Mouse (Mus musculus) gastrocnemius, postnatal 36 days (tissue): ENCODE results near the gene Cdc7. TPM values are rescaled to one million over a fixed set of nuclear protein-coding genes. Genes with fewer than 3 reads are reported as not detected.
"Not testable (repeated sequence)": the region's sequence is repeated elsewhere in the genome, so short reads cannot be mapped to it uniquely, and the experiment has no call there.

Source experiments
- DNase-seq, 2 experiments: peaks; one replicate each; pipeline ENCODE4 v3.0.0; 2022
- intact Hi-C: fragments of 180-260 bp; cut with DNase I; formaldehyde crosslinking; loops from one replicate; pipeline ENCODE4 v1.15.1; 2025
- long read RNA-seq, 2 experiments: library from polyadenylated mRNA; stranded (forward); transcript quantifications; one replicate each; pipeline ENCODE4 v2.0.0; 2021
- total RNA-seq, 2 experiments: library from RNA; stranded (reverse); gene quantifications; 2 replicates each; pipeline ENCODE4 v1.2.3; 2021

Gene Cdc7
- under 1 TPM; 0.49 to 0.51 TPM for total RNA-seq
- long read RNA-seq, experiment 1, partial matches to known transcripts = 0 of 1 reads
- long read RNA-seq, experiment 1, other reads (novel, unspliced or antisense) = 0 of 1 reads
- long read RNA-seq, experiment 2 = 0 reads

GRCm38 (mm10) chr5:106963584-106964512 lies at the start of gene Cdc7:
Cdc7 (plus strand) TSS chr5:106964322.
- peak; percentile 90 to 93 for DNase-seq
- intact Hi-C loops = no loop called here

GRCm38 (mm10) chr5:106919315-106919714 lies 44.8 kb upstream of the Cdc7 start:
- intact Hi-C loops = no loop called here
- DNase-seq = no peak

GRCm38 (mm10) chr5:106925488-106926368 lies 38.4 kb upstream of the Cdc7 start, which contains the start of gene Hfm1:
Hfm1 (minus strand) TSS chr5:106926321.
- peak in 1 of 2 experiments; percentile 15 for DNase-seq
- intact Hi-C loops = no loop called here

- intact Hi-C loops = no loop called here
- DNase-seq = no peak
These were observed 37.8 kb upstream of the Cdc7 start for GRCm38 (mm10) chr5:106926369-106926686.

GRCm38 (mm10) chr5:106927996-106928395 lies 36.1 kb upstream of the Cdc7 start:
- no peak for DNase-seq

GRCm38 (mm10) chr5:106946342-106946741 lies 17.8 kb upstream of the Cdc7 start:
- DNase-seq = no peak
- intact Hi-C loops = no loop called here

More at GRCm38 (mm10) chr5:106927996-106928395, 36.1 kb upstream of the Cdc7 start:
- intact Hi-C loops = no loop called here

GRCm38 (mm10) chr5:106948683-106949082 lies 15.4 kb upstream of the Cdc7 start:
- intact Hi-C loops = no loop called here
- DNase-seq = no peak

GRCm38 (mm10) chr5:106956467-106956866 lies 7.7 kb upstream of the Cdc7 start:
- intact Hi-C loops = no loop called here
- no peak for DNase-seq

- no peak for DNase-seq
- intact Hi-C loops = no loop called here
These were observed 5.1 kb upstream of the Cdc7 start for GRCm38 (mm10) chr5:106959031-106959430.

- intact Hi-C loops = no loop called here
- DNase-seq = no peak
These were observed 3.7 kb upstream of the Cdc7 start for GRCm38 (mm10) chr5:106960451-106960850.

GRCm38 (mm10) chr5:106964513-106965014 lies 442 bp downstream of the Cdc7 start:
- no peak for DNase-seq
- intact Hi-C loops = no loop called here

- no peak for DNase-seq
- intact Hi-C loops = no loop called here
These were observed 2.3 kb downstream of the Cdc7 start for GRCm38 (mm10) chr5:106966443-106966842.

GRCm38 (mm10) chr5:106967578-106967977 lies 3.5 kb downstream of the Cdc7 start:
- intact Hi-C loops = no loop called here
- no peak for DNase-seq

GRCm38 (mm10) chr5:106973883-106974282 lies 9.8 kb downstream of the Cdc7 start:
- DNase-seq = no peak
- intact Hi-C loops = no loop called here

GRCm38 (mm10) chr5:106979156-106979555 lies 15.0 kb downstream of the Cdc7 start:
- no peak for DNase-seq
- intact Hi-C loops = no loop called here

GRCm38 (mm10) chr5:106982298-106982952 lies 18.3 kb downstream of the Cdc7 start:
- intact Hi-C loops = no loop called here
- DNase-seq = no peak

GRCm38 (mm10) chr5:106984934-106985333 lies 20.8 kb downstream of the Cdc7 start:
- intact Hi-C loops, DNase-seq: not testable (repeated sequence)

- no peak for DNase-seq
- intact Hi-C loops = no loop called here
These were observed 21.5 kb downstream of the Cdc7 start for GRCm38 (mm10) chr5:106985594-106985993.

GRCm38 (mm10) chr5:106989181-106989580 lies 25.1 kb downstream of the Cdc7 start:
- intact Hi-C loops = no loop called here
- DNase-seq = no peak

GRCm38 (mm10) chr5:106989786-106990185 lies 25.7 kb downstream of the Cdc7 start:
- DNase-seq = no peak
- intact Hi-C loops = loop anchor here (2.0 kb wide), 1 partner anchor 331 kb away; no protein-coding TSS in a partner anchor
